Mouse (Mus musculus) neural tube, embryonic 14.5 days (tissue): ENCODE results near the gene Emd. TPM values are rescaled to one million over a fixed set of nuclear protein-coding genes. Genes with fewer than 3 reads are reported as not detected.

ENCODE experiments used
- ATAC-seq: fragments of 200-750 bp; cut with Nextera tagmentation; 2 replicates; pipeline ENCODE4 v1.8.0; 2017; ENCODE audit warnings: low read depth, mild to moderate bottlenecking, moderate TSS enrichment, moderate library complexity
- H3K27ac ChIP-seq: fragments of 300-500 bp; sonication (generic); 2 replicates; pipeline ENCODE4 v1.5.1; 2014; ENCODE audit warnings: low read depth, mild to moderate bottlenecking, control low read depth, low read length, moderate library complexity, mixed read lengths
- H3K27me3 ChIP-seq: fragments of 300-500 bp; sonication (generic); 2 replicates; pipeline ENCODE4 v1.6.1; 2014; ENCODE audit warnings: low read length; ENCODE audit not compliant: control insufficient read depth, insufficient read depth
- H3K36me3 ChIP-seq: fragments of 300-500 bp; sonication (generic); 2 replicates; pipeline ENCODE4 v1.6.1; 2014; ENCODE audit warnings: low read length, mixed read lengths; ENCODE audit not compliant: control insufficient read depth, insufficient read depth
- H3K4me1 ChIP-seq: fragments of 300-500 bp; sonication (generic); 2 replicates; pipeline ENCODE4 v1.6.1; 2014; ENCODE audit warnings: low read length; ENCODE audit not compliant: control insufficient read depth, insufficient read depth
- H3K4me2 ChIP-seq: fragments of 300-500 bp; sonication (generic); 2 replicates; pipeline ENCODE4 v1.6.1; 2014; ENCODE audit warnings: mild to moderate bottlenecking, low read depth, low read length, control low read depth
- H3K4me3 ChIP-seq: fragments of 300-500 bp; sonication (generic); 2 replicates; pipeline ENCODE4 v1.5.1; 2014; ENCODE audit warnings: low read depth, low read length, control low read depth, mixed read lengths
- H3K9ac ChIP-seq: fragments of 300-500 bp; sonication (generic); replicated peaks from 2 replicates; pipeline ENCODE4 v1.6.1; 2014; ENCODE audit warnings: low read depth, mild to moderate bottlenecking, control low read depth, low read length, mixed read lengths
- H3K9me3 ChIP-seq: fragments of 300-500 bp; sonication (generic); 2 replicates; pipeline ENCODE4 v1.6.1; 2016; ENCODE audit warnings: low read length; ENCODE audit not compliant: control insufficient read depth
- WGBS: fragments of 180-500 bp; shearing (Covaris S2); extraction: QIAGEN DNeasy Blood & Tissue Kit; methylation state at CpG from one replicate; pipeline ENCODE4 v1.1.7; 2014; 5-methylcytosine and 5-hydroxymethylcytosine counted together
- polyA plus RNA-seq: library from polyadenylated mRNA; unstranded; fragments of >200 nt; fragmentation: Nextera tagmentation; extraction: Ambion mirVana; gene quantifications from 2 replicates; pipeline ENCODE4 v1.2.1, GENCODE M21; 2014

Emd gene
- polyA plus RNA-seq, 1 experiment from 2014 or later = 17.0 TPM

- Histone ChIP-seq H3K27ac (peak overlapping the region; percentile 94), H3K9ac (peak overlapping the region; percentile 61), H3K9me3 (no peaks in the 10 kb centered on the region), H3K4me1 (0 out of 2 replicates have a peak, but pooled peaks cover 2% of the 10 kb centered on the region), H3K4me3 (peak overlapping the region; percentile 54), H3K36me3 (0 out of 2 replicates have a peak, but pooled peaks cover 3% of the 10 kb centered on the region), H3K27me3 (no peaks in the 10 kb centered on the region), H3K4me2 (peak overlapping the region; percentile 46)
- WGBS = 30% methylated on average over 3 of the region's 3 CpGs
- peak; percentile 18; the same call in 1 of the 2 replicates for ATAC-seq
These were observed 15.2 kb downstream of the Emd start for GRCm38 (mm10) chrX:74269736-74270061.

GRCm38 (mm10) chrX:74270062-74270901 lies 15.8 kb downstream of the Emd start, which contains the start of gene Rpl10:
TSS of gene Rpl10 (plus strand) at chrX:74270812.
- Histone ChIP-seq H3K4me3 (peak within 1 kb of the TSS; percentile 54), H3K9me3 (no peaks in the 10 kb centered on the region), H3K4me1 (0 out of 2 replicates have a peak, but pooled peaks cover 2% of the 10 kb centered on the region), H3K27ac (peak within 1 kb of the TSS; percentile 94), H3K36me3 (0 out of 2 replicates have a peak, but pooled peaks cover 3% of the 10 kb centered on the region), H3K9ac (peak within 1 kb of the TSS; percentile 61), H3K4me2 (peak within 1 kb of the TSS; percentile 54), H3K27me3 (no peaks in the 10 kb centered on the region)
- 19% methylated on average over 42 of the region's 42 CpGs for WGBS
- peak; percentile 96 for ATAC-seq

- Histone ChIP-seq H3K27ac (no peak overlapping the region), H3K27me3 (no peaks in the 10 kb centered on the region), H3K9me3 (no peaks in the 10 kb centered on the region), H3K4me1 (0 out of 2 replicates have a peak, but pooled peaks cover 2% of the 10 kb centered on the region), H3K4me3 (peak overlapping the region; percentile 54), H3K36me3 (0 out of 2 replicates have a peak, but pooled peaks cover 3% of the 10 kb centered on the region), H3K9ac (peak overlapping the region; percentile 50), H3K4me2 (peak overlapping the region; percentile 54)
- 18% methylated on average over 27 of the region's 27 CpGs for WGBS
- ATAC-seq = no peak; the same call in 1 of the 2 replicates
These were observed 16.5 kb downstream of the Emd start for GRCm38 (mm10) chrX:74270902-74271551.

- no peak overlapping the region for H3K4me3 ChIP-seq
- no peak overlapping the region for H3K27ac ChIP-seq
- H3K9me3 ChIP-seq = no peaks in the 10 kb centered on the region
- 0 out of 2 replicates have a peak, but pooled peaks cover 3% of the 10 kb centered on the region for H3K36me3 ChIP-seq
- WGBS = 28% methylated on average over 10 of the region's 10 CpGs
- H3K9ac ChIP-seq = no peak overlapping the region
- ATAC-seq = no peak
- H3K4me1 ChIP-seq = 0 out of 2 replicates have a peak, but pooled peaks cover 2% of the 10 kb centered on the region
- no peak overlapping the region for H3K4me2 ChIP-seq
- H3K27me3 ChIP-seq = no peaks in the 10 kb centered on the region
These were observed 19.2 kb downstream of the Emd start for GRCm38 (mm10) chrX:74273422-74274322.

GRCm38 (mm10) chrX:74277916-74278315 lies 23.4 kb downstream of the Emd start:
- no peak overlapping the region for H3K4me3 ChIP-seq
- H3K4me2 ChIP-seq = no peak overlapping the region
- H3K27ac ChIP-seq = no peak overlapping the region
- 0 out of 2 replicates have a peak, but pooled peaks cover 3% of the 10 kb centered on the region for H3K36me3 ChIP-seq
- no peak for ATAC-seq
- H3K27me3 ChIP-seq = no peaks in the 10 kb centered on the region
- H3K9ac ChIP-seq = no peak overlapping the region
- WGBS = 87% methylated on average over 8 of the region's 8 CpGs
- no peaks in the 10 kb centered on the region for H3K9me3 ChIP-seq
- no peaks in the 10 kb centered on the region for H3K4me1 ChIP-seq

- peak overlapping the region; percentile 50 for H3K4me3 ChIP-seq
- ATAC-seq = peak; percentile 23; the same call in 1 of the 2 replicates
- H3K9ac ChIP-seq = peak overlapping the region; percentile 70
- H3K27ac ChIP-seq = no peak overlapping the region
- H3K4me2 ChIP-seq = peak overlapping the region; percentile 72
- WGBS = 13% methylated on average over 14 of the region's 14 CpGs
- H3K27me3 ChIP-seq = no peaks in the 10 kb centered on the region
- no peaks in the 10 kb centered on the region for H3K9me3 ChIP-seq
- no peaks in the 10 kb centered on the region for H3K36me3 ChIP-seq
- H3K4me1 ChIP-seq = 0 out of 2 replicates have a peak, but pooled peaks cover 3% of the 10 kb centered on the region
These were observed 26.7 kb downstream of the Emd start for GRCm38 (mm10) chrX:74281041-74281731.

- peak within 1 kb of the TSS; percentile 78 for H3K27ac ChIP-seq
- H3K9ac ChIP-seq = peak within 1 kb of the TSS; percentile 70
- no peaks in the 10 kb centered on the region for H3K9me3 ChIP-seq
- H3K4me3 ChIP-seq = peak within 1 kb of the TSS; percentile 50
- H3K4me1 ChIP-seq = 0 out of 2 replicates have a peak, but pooled peaks cover 3% of the 10 kb centered on the region
- peak; percentile 52; the same call in 1 of the 2 replicates for ATAC-seq
- no peaks in the 10 kb centered on the region for H3K27me3 ChIP-seq
- H3K36me3 ChIP-seq = no peaks in the 10 kb centered on the region
- 8% methylated on average over 15 of the region's 16 CpGs for WGBS
- H3K4me2 ChIP-seq = peak within 1 kb of the TSS; percentile 72
These were observed 27.4 kb downstream of the Emd start, which contains the start of the genes Taz and Dnase1l1 for GRCm38 (mm10) chrX:74281732-74282394. TSS of gene Taz (plus strand) at chrX:74281912. TSS of gene Dnase1l1 (minus strand) at chrX:74282337.
